Mouse (Mus musculus): ENCODE measurements around the gene Gm436. TPM values are rescaled to one million over a fixed set of nuclear protein-coding genes. Genes with fewer than 3 reads are reported as not detected.

Gm436 gene
- polyA plus RNA-seq (2015; fragmentation: Nextera tagmentation; extraction: Ambion mirVana), result not detected in 2 replicates

DNA sequence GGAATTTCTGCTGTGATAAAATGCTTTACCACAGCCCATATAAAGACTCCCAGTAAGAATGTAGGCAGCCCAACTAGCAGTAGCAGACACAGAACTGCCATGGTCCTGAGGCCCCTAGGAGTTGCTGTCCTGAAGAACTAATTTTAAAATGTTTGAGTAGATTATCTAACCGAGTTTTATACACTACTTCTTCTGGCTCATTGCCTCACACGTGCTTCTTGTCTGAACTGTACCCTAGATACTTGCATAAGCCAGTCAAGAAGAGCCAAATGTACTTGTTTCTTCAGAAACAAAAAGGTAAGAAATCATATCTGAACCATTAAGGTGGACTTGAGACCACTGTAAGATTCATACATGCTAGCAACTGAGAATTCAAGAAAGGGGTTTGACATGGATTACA, at the start of gene Gm436:
Gene Gm436 (minus strand): TSS at position 101 of the 400 bp plus-strand sequence.
- H3K27ac ChIP-seq (replicated peaks), result no peak within 1 kb of the TSS
- no peak within 1 kb of the TSS for H3K4me3 ChIP-seq
- H3K9ac ChIP-seq, result no peak within 1 kb of the TSS
- H3K4me2 ChIP-seq, result no peak within 1 kb of the TSS
- peaks cover 6% of the 10 kb centered on the region; the same call in 1 of the 2 replicates for H3K9me3 ChIP-seq
- 38% methylated on average over 2 of the region's 2 CpGs for WGBS
- H3K4me1 ChIP-seq, result no peaks in the 10 kb centered on the region
- no peak for ATAC-seq (ENCODE audit: extremely low read depth, insufficient number of reproducible peaks, low FRiP score, low TSS enrichment)
- H3K36me3 ChIP-seq, result no peaks in the 10 kb centered on the region
- H3K27me3 ChIP-seq (replicated peaks), result no peaks in the 10 kb centered on the region

GRCm38 (mm10) chr4:144721304-144721703, 35.1 kb upstream of the Gm436 start, which contains the start of gene Gm13178:
Gene Gm13178 (minus strand): TSS chr4:144721404.
- Histone ChIP-seq H3K36me3 (no peaks in the 10 kb centered on the region), H3K4me2 (no peak within 1 kb of the TSS), H3K27me3 (replicated peaks) (no peaks in the 10 kb centered on the region), H3K9me3 (no peaks in the 10 kb centered on the region; the same call in 1 of the 2 replicates), H3K4me3 (no peak within 1 kb of the TSS), H3K27ac (replicated peaks) (no peak within 1 kb of the TSS), H3K9ac (no peak within 1 kb of the TSS), H3K4me1 (no peaks in the 10 kb centered on the region)
- no peak for ATAC-seq (ENCODE audit: extremely low read depth, insufficient number of reproducible peaks, low FRiP score, low TSS enrichment)
- 72% methylated on average over 1 of the region's 1 CpGs for WGBS

GRCm38 (mm10) chr4:144719691-144720090, 33.5 kb upstream of the Gm436 start:
- Histone ChIP-seq H3K27ac (replicated peaks) (no peak overlapping the region), H3K4me3 (no peak overlapping the region), H3K27me3 (replicated peaks) (no peaks in the 10 kb centered on the region), H3K4me2 (no peak overlapping the region), H3K9ac (no peak overlapping the region), H3K36me3 (no peaks in the 10 kb centered on the region), H3K4me1 (no peaks in the 10 kb centered on the region), H3K9me3 (peaks cover 5% of the 10 kb centered on the region; the same call in 1 of the 2 replicates)
- 65% methylated on average over 1 of the region's 1 CpGs for WGBS
- ATAC-seq (ENCODE audit: extremely low read depth, insufficient number of reproducible peaks, low FRiP score, low TSS enrichment), result no peak

GRCm38 (mm10) chr4:144718288-144718687, 32.1 kb upstream of the Gm436 start:
- Histone ChIP-seq H3K27me3 (replicated peaks) (no peaks in the 10 kb centered on the region), H3K27ac (replicated peaks) (no peak overlapping the region), H3K9me3 (peaks cover 5% of the 10 kb centered on the region; the same call in 1 of the 2 replicates), H3K4me1 (no peaks in the 10 kb centered on the region), H3K4me3 (no peak overlapping the region), H3K4me2 (no peak overlapping the region), H3K9ac (no peak overlapping the region), H3K36me3 (no peaks in the 10 kb centered on the region)
- ATAC-seq (ENCODE audit: extremely low read depth, insufficient number of reproducible peaks, low FRiP score, low TSS enrichment), result no peak
- WGBS, result 62% methylated on average over 1 of the region's 1 CpGs

GRCm38 (mm10) chr4:144638263-144638662, 47.9 kb downstream of the Gm436 start:
- Histone ChIP-seq H3K9ac (no peak overlapping the region), H3K27me3 (replicated peaks) (no peaks in the 10 kb centered on the region), H3K36me3 (no peaks in the 10 kb centered on the region), H3K4me2 (no peak overlapping the region), H3K4me1 (no peaks in the 10 kb centered on the region), H3K4me3 (no peak overlapping the region), H3K9me3 (peaks cover 19% of the 10 kb centered on the region; the same call in 1 of the 2 replicates), H3K27ac (replicated peaks) (no peak overlapping the region)
- no peak for ATAC-seq (ENCODE audit: extremely low read depth, insufficient number of reproducible peaks, low FRiP score, low TSS enrichment)

Other genes with a start within 250 kb of the Gm436 start
- gene 1700012P22Rik, start 247.6 kb downstream of the Gm436 start, polyA plus RNA-seq (2015; fragmentation: Nextera tagmentation; extraction: Ambion mirVana), result not detected in 2 replicates
- not detected in 2 replicates for gene Gm9944, start 233.1 kb downstream of the Gm436 start, polyA plus RNA-seq (2015; fragmentation: Nextera tagmentation; extraction: Ambion mirVana)
- gene Aadacl3, start 222.6 kb downstream of the Gm436 start, polyA plus RNA-seq (2015; fragmentation: Nextera tagmentation; extraction: Ambion mirVana), result not detected in 2 replicates
- not detected in 2 replicates for gene 9430007A20Rik, start 166.5 kb downstream of the Gm436 start, polyA plus RNA-seq (2015; fragmentation: Nextera tagmentation; extraction: Ambion mirVana)
- not detected in 2 replicates for gene Gm13124, start 121.2 kb downstream of the Gm436 start, polyA plus RNA-seq (2015; fragmentation: Nextera tagmentation; extraction: Ambion mirVana)
- not detected in 2 replicates for gene Aadacl4, start 72.7 kb downstream of the Gm436 start, polyA plus RNA-seq (2015; fragmentation: Nextera tagmentation; extraction: Ambion mirVana)
- gene Gm13178, start 35.0 kb upstream of the Gm436 start, polyA plus RNA-seq (2015; fragmentation: Nextera tagmentation; extraction: Ambion mirVana), result not detected in 2 replicates
- not detected in 2 replicates for gene Gm438, start 100.2 kb upstream of the Gm436 start, polyA plus RNA-seq (2015; fragmentation: Nextera tagmentation; extraction: Ambion mirVana)
- 37.4 and 45.8 TPM in 2 replicates for gene Dhrs3, start 206.5 kb upstream of the Gm436 start, polyA plus RNA-seq (2015; fragmentation: Nextera tagmentation; extraction: Ambion mirVana)